ENCODE assay signal across 8 mouse cellular contexts in genomic region chr13:37866846-37867245, GRCm38 (mm10).
DNase-seq lines count a peak whose midpoint lies in the region; ATAC-seq lines count a peak whose summit lies in the region.

No protein-coding gene starts in this region.

- no peaks in the 10 kb centered on the region for H3K27me3 ChIP-seq in kidney, embryonic 15.5 days

- peaks cover 75% of the 10 kb centered on the region for H3K4me1 ChIP-seq in kidney, embryonic 15.5 days

- ATAC-seq in kidney, embryonic 15.5 days (replicated peaks; ENCODE audit: low FRiP score): no peak

- no peak overlapping the region for H3K9ac ChIP-seq in kidney, embryonic 15.5 days

- H3K9me3 ChIP-seq in kidney, embryonic 15.5 days (replicated peaks): no peaks in the 10 kb centered on the region

- H3K27ac ChIP-seq in kidney, embryonic 15.5 days: peak overlapping the region; percentile 41; the same call in 1 of the 2 replicates

- 61% methylated on average over 3 of the region's 3 CpGs for WGBS in kidney, embryonic 15.5 days

- H3K36me3 ChIP-seq in kidney, embryonic 15.5 days: 0 out of 2 replicates have a peak, but pooled peaks cover 3% of the 10 kb centered on the region

- no peak overlapping the region for H3K4me3 ChIP-seq in kidney, embryonic 15.5 days (replicated peaks)

- H3K4me2 ChIP-seq in kidney, embryonic 15.5 days: no peak overlapping the region

- DNase-seq in embryo, embryonic 10.5 days (ENCODE audit: low spot score): peak; percentile 27
- no peak for DNase-seq in embryo, embryonic 11 days
- DNase-seq in kidney, postnatal 10 days: no peak
- DNase-seq in retina, postnatal 1 day: peak; percentile 54
- no peak for DNase-seq in retina, embryonic 14.5 days (ENCODE audit: low spot score)
- no peak for DNase-seq in yolk sac, embryonic 10.5 days (ENCODE audit: low spot score)
- no peak for DNase-seq in layer of hippocampus, postnatal 36 days

Comparison
In these comparisons a context has a peak if more than half of its experiments do, and no peak if none do; other contexts are left out.
1. DNase-seq: peak in embryo, embryonic 10.5 days (single experiment) and retina, postnatal 1 day (single experiment); none in embryo, embryonic 11 days (single experiment), kidney, postnatal 10 days (single experiment), retina, embryonic 14.5 days (single experiment), yolk sac, embryonic 10.5 days (single experiment) and layer of hippocampus, postnatal 36 days (0 of 2).